Mouse (Mus musculus) midbrain, embryonic 13.5 days (tissue): Measurements from ENCODE around the gene Hoxa3. TPM values are rescaled to one million over a fixed set of nuclear protein-coding genes. Genes with fewer than 3 reads are reported as not detected.
A peak's percentile ranks its signal among the peaks of the same experiment; 100 is the strongest.

Experiments
- ATAC-seq: fragments of 200-750 bp; cut with Nextera tagmentation; 2 replicates; pipeline ENCODE4 v1.8.0; 2017; ENCODE audit warnings: mild to moderate bottlenecking, moderate TSS enrichment, moderate library complexity
- H3K27ac ChIP-seq: fragments of 300-500 bp; sonication (generic); 2 replicates; pipeline ENCODE4 v1.5.1; 2015; ENCODE audit warnings: inconsistent platforms, mild to moderate bottlenecking, moderate library complexity
- H3K27me3 ChIP-seq: fragments of 300-500 bp; sonication (generic); 2 replicates; pipeline ENCODE4 v1.6.1; 2015; ENCODE audit warnings: mild to moderate bottlenecking, inconsistent platforms
- H3K36me3 ChIP-seq: fragments of 300-500 bp; sonication (generic); 2 replicates; pipeline ENCODE4 v1.6.1; 2015; ENCODE audit warnings: mild to moderate bottlenecking, inconsistent platforms
- H3K4me1 ChIP-seq: fragments of 300-500 bp; sonication (generic); replicated peaks from 2 replicates; pipeline ENCODE4 v1.6.1; 2015; ENCODE audit warnings: inconsistent platforms
- H3K4me2 ChIP-seq: fragments of 300-500 bp; sonication (generic); replicated peaks from 2 replicates; pipeline ENCODE4 v1.6.1; 2015; ENCODE audit warnings: moderate library complexity, mild to moderate bottlenecking, inconsistent platforms
- H3K4me3 ChIP-seq: fragments of 300-500 bp; sonication (generic); replicated peaks from 2 replicates; pipeline ENCODE4 v1.5.1; 2015; ENCODE audit warnings: mild to moderate bottlenecking, inconsistent platforms
- H3K9ac ChIP-seq: fragments of 300-500 bp; sonication (generic); replicated peaks from 2 replicates; pipeline ENCODE4 v1.6.1; 2015; ENCODE audit warnings: mild to moderate bottlenecking, inconsistent platforms
- H3K9me3 ChIP-seq: fragments of 300-500 bp; sonication (generic); 2 replicates; pipeline ENCODE4 v1.6.1; 2016; ENCODE audit warnings: mild to moderate bottlenecking, inconsistent platforms
- WGBS: fragments of 180-500 bp; shearing (Covaris S2); methylation state at CpG from one replicate; pipeline ENCODE4 v1.1.7; 2015; 5-methylcytosine and 5-hydroxymethylcytosine counted together
- polyA plus RNA-seq: library from polyadenylated mRNA; unstranded; fragments of >200 nt; fragmentation: Nextera tagmentation; extraction: Ambion mirVana; gene quantifications from 2 replicates; pipeline ENCODE4 v1.2.1, GENCODE M21; 2015

Hoxa3 gene
- polyA plus RNA-seq, 1 experiment from 2014 or later = not detected

- H3K4me1 ChIP-seq = peaks cover 7% of the 10 kb centered on the region
- under 1% methylated on average over 40 of the region's 40 CpGs for WGBS
- H3K4me2 ChIP-seq = no peak overlapping the region
- H3K36me3 ChIP-seq = no peaks in the 10 kb centered on the region
- H3K27me3 ChIP-seq = peaks cover 98% of the 10 kb centered on the region
- H3K4me3 ChIP-seq = no peak overlapping the region
- H3K9me3 ChIP-seq = no peaks in the 10 kb centered on the region
- no peak overlapping the region for H3K27ac ChIP-seq
- H3K9ac ChIP-seq = no peak overlapping the region
- ATAC-seq = no peak
Observed at GRCm38 (mm10) chr6:52170166-52170897, 42.8 kb downstream of the Hoxa3 start.

- no peak for ATAC-seq
- H3K4me2 ChIP-seq = no peak overlapping the region
- H3K27ac ChIP-seq = no peak overlapping the region
- H3K27me3 ChIP-seq = peaks cover 98% of the 10 kb centered on the region
- no peak overlapping the region for H3K9ac ChIP-seq
- no peaks in the 10 kb centered on the region for H3K36me3 ChIP-seq
- WGBS = 2% methylated on average over 16 of the region's 16 CpGs
- H3K4me3 ChIP-seq = no peak overlapping the region
- H3K4me1 ChIP-seq = peaks cover 7% of the 10 kb centered on the region
- H3K9me3 ChIP-seq = no peaks in the 10 kb centered on the region
Observed at GRCm38 (mm10) chr6:52169499-52170165, 43.5 kb downstream of the Hoxa3 start.

- no peak for ATAC-seq
- Histone ChIP-seq H3K9me3 (no peaks in the 10 kb centered on the region), H3K27me3 (peaks cover 98% of the 10 kb centered on the region), H3K36me3 (no peaks in the 10 kb centered on the region), H3K9ac (no peak overlapping the region), H3K27ac (no peak overlapping the region), H3K4me3 (no peak overlapping the region), H3K4me2 (no peak overlapping the region), H3K4me1 (peaks cover 7% of the 10 kb centered on the region)
- WGBS = 2% methylated on average over 40 of the region's 42 CpGs
Observed at GRCm38 (mm10) chr6:52168191-52169055, 44.7 kb downstream of the Hoxa3 start.

GRCm38 (mm10) chr6:52167736-52168161 is 45.4 kb downstream of the Hoxa3 start:
- no peak overlapping the region for H3K9ac ChIP-seq
- H3K27ac ChIP-seq = no peak overlapping the region
- no peak overlapping the region for H3K4me3 ChIP-seq

GRCm38 (mm10) chr6:52167176-52167575 is 46.0 kb downstream of the Hoxa3 start:
- Histone ChIP-seq H3K9ac (no peak overlapping the region), H3K36me3 (no peaks in the 10 kb centered on the region), H3K4me2 (no peak overlapping the region), H3K27ac (no peak overlapping the region), H3K4me3 (no peak overlapping the region), H3K4me1 (no peaks in the 10 kb centered on the region), H3K9me3 (no peaks in the 10 kb centered on the region), H3K27me3 (peaks cover 97% of the 10 kb centered on the region)
- no peak for ATAC-seq
- 6% methylated on average over 1 of the region's 1 CpGs for WGBS

More at GRCm38 (mm10) chr6:52167736-52168161, 45.4 kb downstream of the Hoxa3 start:
- Histone ChIP-seq H3K27me3 (peaks cover 98% of the 10 kb centered on the region), H3K4me2 (no peak overlapping the region), H3K4me1 (peaks cover 5% of the 10 kb centered on the region), H3K36me3 (no peaks in the 10 kb centered on the region), H3K9me3 (no peaks in the 10 kb centered on the region)
- WGBS = under 1% methylated on average over 14 of the region's 14 CpGs
- ATAC-seq = no peak

GRCm38 (mm10) chr6:52166431-52167077 is 46.6 kb downstream of the Hoxa3 start:
- H3K9me3 ChIP-seq = no peaks in the 10 kb centered on the region
- ATAC-seq = no peak
- H3K9ac ChIP-seq = no peak overlapping the region
- no peak overlapping the region for H3K4me3 ChIP-seq
- H3K27ac ChIP-seq = no peak overlapping the region
- H3K4me1 ChIP-seq = no peaks in the 10 kb centered on the region
- H3K27me3 ChIP-seq = peaks cover 97% of the 10 kb centered on the region
- no peak overlapping the region for H3K4me2 ChIP-seq
- H3K36me3 ChIP-seq = no peaks in the 10 kb centered on the region
- 2% methylated on average over 4 of the region's 4 CpGs for WGBS

- Histone ChIP-seq H3K9me3 (no peaks in the 10 kb centered on the region), H3K4me1 (no peaks in the 10 kb centered on the region), H3K4me2 (no peak overlapping the region), H3K27me3 (peaks cover 96% of the 10 kb centered on the region), H3K9ac (no peak overlapping the region), H3K36me3 (no peaks in the 10 kb centered on the region), H3K27ac (no peak overlapping the region), H3K4me3 (no peak overlapping the region)
- ATAC-seq = no peak
- under 1% methylated on average over 28 of the region's 28 CpGs for WGBS
Observed at GRCm38 (mm10) chr6:52165441-52166370, 47.4 kb downstream of the Hoxa3 start.

- no peaks in the 10 kb centered on the region for H3K4me1 ChIP-seq
- no peak within 1 kb of the TSS for H3K27ac ChIP-seq
- H3K9ac ChIP-seq = no peak within 1 kb of the TSS
- ATAC-seq = no peak
- H3K9me3 ChIP-seq = no peaks in the 10 kb centered on the region
- H3K4me3 ChIP-seq = 0 out of 2 replicates have a peak within 1 kb of the TSS, but pooled peaks have one; percentile 4
- H3K4me2 ChIP-seq = no peak within 1 kb of the TSS
- peaks cover 96% of the 10 kb centered on the region for H3K27me3 ChIP-seq
- WGBS = 0% methylated on average over 25 of the region's 25 CpGs
- H3K36me3 ChIP-seq = no peaks in the 10 kb centered on the region
Observed at GRCm38 (mm10) chr6:52164626-52165440, 48.3 kb downstream of the Hoxa3 start, which contains the start of gene Hoxa2. TSS of gene Hoxa2 (minus strand) at chr6:52164831.

GRCm38 (mm10) chr6:52164051-52164625 is 49.0 kb downstream of the Hoxa3 start:
- Histone ChIP-seq H3K27me3 (peaks cover 97% of the 10 kb centered on the region), H3K4me3 (0 out of 2 replicates have a peak overlapping the region, but pooled peaks have one; percentile 4), H3K4me1 (no peaks in the 10 kb centered on the region), H3K9me3 (no peaks in the 10 kb centered on the region), H3K27ac (no peak overlapping the region), H3K4me2 (no peak overlapping the region), H3K9ac (no peak overlapping the region), H3K36me3 (no peaks in the 10 kb centered on the region)
- WGBS = under 1% methylated on average over 37 of the region's 39 CpGs
- no peak for ATAC-seq
